Mouse (Mus musculus) E14TG2a.4 (cell line): Measurements from ENCODE around the gene Eps8l2.

ENCODE experiments used
- H3K27me3 ChIP-seq: 2 replicates; pipeline ENCODE4 v1.6.1; 2014; ENCODE audit warnings: low read length, control low read depth; ENCODE audit not compliant: insufficient read depth
- H3K36me3 ChIP-seq: 2 replicates; pipeline ENCODE4 v1.6.1; 2014; ENCODE audit warnings: low read length, control low read depth; ENCODE audit not compliant: insufficient read depth
- H3K4me1 ChIP-seq: replicated peaks from 2 replicates; pipeline ENCODE4 v1.6.1; 2014; ENCODE audit warnings: low read depth, low read length, control low read depth
- H3K4me3 ChIP-seq: replicated peaks from 2 replicates; pipeline ENCODE4 v1.5.1; 2014; ENCODE audit warnings: mild to moderate bottlenecking, low read length
- H3K9me3 ChIP-seq: 2 replicates; pipeline ENCODE4 v1.6.1; 2014; ENCODE audit warnings: low read length, control low read depth
- CTCF ChIP-seq: conservative IDR thresholded peaks from 2 replicates; pipeline ENCODE4 v1.5.1; 2014; ENCODE audit warnings: low read length
- NANOG ChIP-seq: IDR thresholded peaks from 2 replicates; pipeline ENCODE4 v1.6.1; 2014; ENCODE audit warnings: borderline replicate concordance, low read length, mixed read lengths
- POU5F1 ChIP-seq: IDR thresholded peaks from 2 replicates; pipeline ENCODE4 v1.6.1; 2014; ENCODE audit warnings: low read length, borderline replicate concordance

The Eps8l2 gene

DNA sequence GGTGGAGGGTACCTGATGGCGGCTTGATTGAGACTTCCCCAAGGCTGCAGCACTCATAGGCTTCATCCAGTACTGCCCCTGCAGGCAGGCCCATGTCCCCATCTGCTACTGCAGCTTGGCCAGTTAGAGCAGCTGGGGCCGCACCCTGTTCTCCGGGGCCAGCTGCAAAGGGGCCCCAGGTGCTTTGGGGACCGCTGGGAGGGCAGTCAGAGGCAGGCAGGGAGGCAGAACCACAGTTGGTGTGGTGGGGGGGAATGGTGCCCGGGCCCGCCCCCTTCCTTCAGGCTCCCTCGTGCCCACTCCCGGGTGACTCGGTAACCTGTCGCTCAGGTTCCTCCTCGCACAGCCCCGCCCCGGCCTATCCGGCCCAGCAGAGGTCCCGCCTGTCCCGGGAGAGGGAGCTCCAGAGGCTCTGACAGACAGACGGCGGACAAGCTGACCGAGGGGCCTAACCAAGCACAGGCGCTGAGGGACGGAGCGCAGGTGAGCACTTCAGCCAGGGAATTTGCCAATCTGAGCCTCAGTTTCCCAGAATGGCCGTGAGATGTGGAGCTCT is at the start of gene Eps8l2:
Gene Eps8l2, plus strand, starts transcription at position 305 of the 556 bp plus-strand sequence.
- no peaks in the 10 kb centered on the region for H3K36me3 ChIP-seq
- H3K4me3 ChIP-seq: peak within 1 kb of the TSS; percentile 77
- TF ChIP-seq CTCF: no peak
- no peak for TF ChIP-seq POU5F1
- TF ChIP-seq NANOG: no peak
- H3K27me3 ChIP-seq: peaks cover 61% of the 10 kb centered on the region
- H3K4me1 ChIP-seq: peaks cover 50% of the 10 kb centered on the region
- no peaks in the 10 kb centered on the region for H3K9me3 ChIP-seq

DNA sequence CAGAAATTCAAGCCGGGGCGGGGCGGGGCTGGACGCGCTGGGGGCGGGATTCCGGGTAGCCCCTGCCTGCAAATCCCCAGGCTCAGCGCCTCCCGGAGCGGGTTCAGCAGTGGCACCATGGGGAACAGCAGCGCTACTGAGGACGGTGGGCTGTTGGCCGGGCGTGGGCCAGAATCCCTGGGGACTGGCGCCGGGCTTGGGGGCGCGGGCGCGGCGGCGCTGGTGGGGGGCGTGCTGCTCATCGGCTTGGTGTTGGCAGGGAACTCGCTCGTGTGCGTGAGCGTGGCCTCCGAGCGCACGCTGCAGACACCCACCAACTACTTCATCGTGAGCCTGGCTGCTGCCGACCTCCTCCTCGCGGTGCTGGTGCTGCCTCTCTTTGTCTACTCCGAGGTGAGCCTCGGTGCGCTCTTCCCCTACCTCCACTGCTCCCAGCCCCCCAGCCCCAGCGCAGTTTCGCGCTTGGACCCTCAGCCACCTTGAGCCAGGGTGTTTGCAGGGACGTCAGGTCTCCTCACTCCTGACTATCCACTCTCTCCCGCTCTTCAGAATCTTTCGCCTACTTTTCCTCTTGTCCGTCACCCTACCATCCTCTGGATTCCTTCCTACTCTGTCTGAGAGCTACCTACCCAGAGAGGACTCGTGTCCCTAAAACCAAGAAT is 46.6 kb upstream of the Eps8l2 start, which contains the start of gene Drd4:
Gene Drd4, plus strand, starts transcription at position 86 of the 662 bp plus-strand sequence.
- H3K4me1 ChIP-seq: peaks cover 50% of the 10 kb centered on the region
- peaks cover 66% of the 10 kb centered on the region for H3K27me3 ChIP-seq
- H3K4me3 ChIP-seq: peak within 1 kb of the TSS; percentile 72
- no peaks in the 10 kb centered on the region for H3K9me3 ChIP-seq
- H3K36me3 ChIP-seq: peaks cover 10% of the 10 kb centered on the region
- TF ChIP-seq POU5F1 (no peak), NANOG (no peak), CTCF (no peak)

DNA sequence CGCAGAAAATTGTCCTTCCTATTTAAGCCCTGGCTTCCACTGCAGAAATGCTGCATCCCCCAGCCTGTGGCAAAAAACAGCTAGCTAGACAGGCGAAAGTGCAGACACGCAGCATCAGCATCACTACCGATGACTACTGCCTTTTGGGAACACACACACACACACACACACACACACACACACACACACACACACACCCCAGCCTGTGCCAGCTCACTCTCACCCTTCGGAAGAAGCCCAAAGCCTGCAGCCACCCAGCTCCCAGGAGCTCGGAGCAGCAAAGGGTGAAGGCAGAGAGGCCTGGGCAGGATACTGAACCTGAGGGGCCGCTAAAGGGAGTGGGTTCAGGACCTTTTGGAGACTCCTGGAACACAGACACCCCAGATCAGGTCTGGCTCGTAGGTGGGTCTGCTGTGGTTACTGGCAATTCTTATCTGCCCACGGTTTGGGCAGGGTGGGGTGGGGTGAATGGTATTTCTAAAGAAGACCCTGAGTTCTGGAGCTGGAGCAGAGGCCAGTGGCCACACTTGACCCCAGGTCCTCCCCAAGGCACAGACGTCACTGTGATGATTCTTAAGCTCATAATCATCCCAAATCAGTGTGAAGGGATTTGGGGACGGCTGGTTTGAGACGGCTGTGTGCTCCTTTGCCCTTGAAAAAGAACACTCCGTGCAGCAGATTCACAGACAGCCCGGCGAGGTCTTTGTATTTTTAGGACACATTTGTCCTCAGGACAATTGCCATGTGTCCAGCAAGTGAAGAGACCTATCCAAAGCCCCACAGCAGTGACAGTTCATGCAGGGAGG is 45.9 kb upstream of the Eps8l2 start:
- no peaks in the 10 kb centered on the region for H3K9me3 ChIP-seq
- peak overlapping the region; percentile 72 for H3K4me3 ChIP-seq
- H3K4me1 ChIP-seq: peaks cover 45% of the 10 kb centered on the region
- TF ChIP-seq CTCF (no peak), NANOG (no peak), POU5F1 (no peak)
- peaks cover 66% of the 10 kb centered on the region for H3K27me3 ChIP-seq
- H3K36me3 ChIP-seq: peaks cover 18% of the 10 kb centered on the region

DNA sequence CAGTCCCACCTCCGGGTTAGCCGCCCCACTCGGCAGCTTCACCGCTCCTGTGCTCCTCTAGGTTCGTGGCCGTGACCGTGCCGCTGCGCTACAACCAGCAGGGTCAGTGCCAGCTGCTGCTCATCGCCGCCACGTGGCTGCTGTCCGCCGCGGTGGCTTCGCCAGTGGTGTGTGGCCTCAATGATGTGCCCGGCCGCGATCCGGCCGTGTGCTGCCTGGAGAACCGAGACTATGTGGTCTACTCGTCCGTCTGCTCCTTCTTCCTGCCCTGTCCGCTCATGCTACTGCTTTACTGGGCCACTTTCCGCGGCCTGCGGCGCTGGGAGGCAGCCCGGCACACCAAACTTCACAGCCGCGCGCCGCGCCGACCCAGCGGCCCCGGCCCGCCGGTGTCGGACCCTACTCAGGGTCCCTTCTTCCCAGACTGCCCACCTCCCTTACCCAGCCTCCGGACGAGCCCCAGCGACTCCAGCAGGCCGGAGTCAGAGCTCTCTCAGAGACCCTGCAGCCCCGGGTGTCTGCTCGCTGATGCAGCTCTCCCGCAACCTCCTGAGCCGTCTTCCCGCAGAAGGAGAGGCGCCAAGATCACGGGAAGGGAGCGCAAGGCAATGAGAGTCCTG is 44.7 kb upstream of the Eps8l2 start:
- H3K27me3 ChIP-seq: peaks cover 66% of the 10 kb centered on the region
- no peak for TF ChIP-seq POU5F1
- TF ChIP-seq CTCF: no peak
- no peak for TF ChIP-seq NANOG
- H3K36me3 ChIP-seq: peaks cover 26% of the 10 kb centered on the region
- no peaks in the 10 kb centered on the region for H3K9me3 ChIP-seq
- H3K4me3 ChIP-seq: peak overlapping the region; percentile 73
- peaks cover 34% of the 10 kb centered on the region for H3K4me1 ChIP-seq

DNA sequence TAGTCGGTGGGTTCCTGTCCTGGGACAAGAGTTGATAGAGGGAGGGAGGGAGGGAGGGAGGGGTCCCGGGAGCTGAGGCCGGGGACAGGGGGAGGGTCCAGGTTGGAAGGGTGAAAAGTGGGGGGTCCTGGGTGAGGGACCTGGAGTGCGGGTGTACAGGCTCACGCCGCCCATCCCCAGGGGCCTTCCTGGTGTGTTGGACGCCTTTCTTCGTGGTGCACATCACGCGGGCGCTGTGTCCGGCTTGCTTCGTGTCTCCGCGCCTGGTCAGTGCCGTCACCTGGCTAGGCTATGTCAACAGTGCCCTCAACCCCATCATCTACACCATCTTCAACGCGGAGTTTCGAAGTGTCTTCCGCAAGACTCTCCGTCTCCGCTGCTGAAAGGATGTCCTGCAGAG is 44.2 kb upstream of the Eps8l2 start:
- Histone ChIP-seq H3K9me3 (no peaks in the 10 kb centered on the region), H3K27me3 (peaks cover 66% of the 10 kb centered on the region), H3K36me3 (peaks cover 32% of the 10 kb centered on the region), H3K4me1 (peaks cover 34% of the 10 kb centered on the region), H3K4me3 (peak overlapping the region; percentile 73)
- no peak for TF ChIP-seq CTCF
- TF ChIP-seq NANOG: no peak
- TF ChIP-seq POU5F1: no peak

DNA sequence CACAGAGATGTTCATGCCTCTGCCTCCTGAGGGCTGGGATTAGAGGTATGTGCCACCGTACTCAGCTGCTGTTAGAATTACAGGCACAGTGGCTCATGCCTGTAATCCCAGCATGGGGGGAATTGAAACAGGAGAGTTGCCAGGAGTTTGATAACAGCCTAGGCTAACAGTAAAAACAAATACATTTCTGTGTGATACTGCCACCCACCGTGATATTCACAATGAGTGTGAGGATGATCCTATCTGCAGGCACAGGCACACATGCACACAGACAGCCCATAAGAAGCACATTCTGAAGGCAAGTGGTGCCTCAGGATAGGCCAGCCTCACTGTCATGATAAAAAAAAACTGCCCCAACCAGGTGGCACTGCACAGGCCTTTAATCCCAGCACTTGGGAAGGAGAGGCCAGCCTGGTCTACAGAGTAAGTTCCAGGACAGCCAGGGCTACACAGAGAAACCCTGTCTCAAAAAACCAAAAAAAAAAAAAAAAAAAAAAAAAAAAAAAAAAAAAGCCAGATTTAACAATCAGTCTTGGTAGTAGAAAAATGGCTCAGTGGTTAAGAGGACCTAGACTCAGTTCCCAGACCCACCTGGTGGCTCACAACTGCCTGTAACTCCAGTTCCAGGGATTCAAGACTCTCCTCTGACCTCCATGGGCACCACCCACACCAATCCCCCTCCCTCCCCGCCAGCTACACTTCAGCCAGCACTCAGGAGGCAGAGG is 40.6 kb upstream of the Eps8l2 start:
- H3K27me3 ChIP-seq: peaks cover 33% of the 10 kb centered on the region

DNA sequence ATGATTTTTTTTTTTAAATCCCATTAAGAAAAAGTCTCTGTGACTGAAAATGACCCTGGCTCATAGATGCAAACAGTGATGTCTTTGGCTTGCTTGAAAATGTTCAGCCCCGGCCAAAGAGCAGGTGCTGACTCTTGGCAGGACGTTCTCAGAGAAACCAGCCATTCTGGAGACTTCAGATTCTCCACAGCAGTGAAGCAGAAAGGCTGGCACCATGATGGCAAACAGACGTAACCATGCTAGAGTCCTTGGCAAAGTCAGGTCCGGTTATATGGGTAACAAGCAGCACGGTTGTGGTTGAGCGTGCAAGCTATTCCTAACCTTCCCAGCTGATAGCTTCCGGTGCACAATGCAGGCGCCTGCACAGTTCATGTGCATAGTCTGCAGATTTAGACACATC is 39.5 kb upstream of the Eps8l2 start:
- no peak for TF ChIP-seq CTCF
- no peak for TF ChIP-seq POU5F1
- no peak for TF ChIP-seq NANOG
- Histone ChIP-seq H3K36me3 (peaks cover 78% of the 10 kb centered on the region), H3K4me1 (peaks cover 11% of the 10 kb centered on the region), H3K4me3 (no peak overlapping the region), H3K27me3 (peaks cover 22% of the 10 kb centered on the region), H3K9me3 (no peaks in the 10 kb centered on the region)

More for the DNA sequence above, 40.6 kb upstream of the Eps8l2 start:
- no peak overlapping the region for H3K4me3 ChIP-seq
- peaks cover 20% of the 10 kb centered on the region for H3K4me1 ChIP-seq
- no peaks in the 10 kb centered on the region for H3K9me3 ChIP-seq
- no peak for TF ChIP-seq NANOG
- no peak for TF ChIP-seq CTCF
- no peak for TF ChIP-seq POU5F1
- peaks cover 68% of the 10 kb centered on the region for H3K36me3 ChIP-seq

DNA sequence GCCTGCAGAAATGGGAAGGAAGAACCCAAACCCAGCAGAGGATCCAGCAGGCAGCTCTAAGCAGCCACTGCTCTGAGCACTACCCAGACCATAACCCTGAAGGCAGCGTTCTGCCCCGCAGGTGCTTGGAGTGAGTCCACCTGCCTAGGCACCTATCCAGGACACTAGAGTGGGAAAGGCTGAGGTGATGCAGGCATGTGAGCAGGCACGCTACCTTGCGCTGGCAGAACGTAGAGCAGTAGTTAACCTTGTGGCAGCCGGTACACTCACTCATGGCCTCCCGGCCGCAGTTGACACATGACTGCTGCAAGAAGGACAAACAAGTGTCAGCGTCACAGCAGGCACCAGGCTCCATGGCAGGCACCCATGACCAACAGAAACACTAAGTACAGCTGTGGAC is 37.3 kb upstream of the Eps8l2 start:
- Histone ChIP-seq H3K4me3 (no peak overlapping the region), H3K36me3 (peaks cover 97% of the 10 kb centered on the region), H3K4me1 (no peaks in the 10 kb centered on the region), H3K9me3 (no peaks in the 10 kb centered on the region), H3K27me3 (no peaks in the 10 kb centered on the region)
- TF ChIP-seq CTCF (no peak), POU5F1 (no peak), NANOG (no peak)
